Mouse (Mus musculus): ENCODE results near the gene Pard3b.

DNA sequence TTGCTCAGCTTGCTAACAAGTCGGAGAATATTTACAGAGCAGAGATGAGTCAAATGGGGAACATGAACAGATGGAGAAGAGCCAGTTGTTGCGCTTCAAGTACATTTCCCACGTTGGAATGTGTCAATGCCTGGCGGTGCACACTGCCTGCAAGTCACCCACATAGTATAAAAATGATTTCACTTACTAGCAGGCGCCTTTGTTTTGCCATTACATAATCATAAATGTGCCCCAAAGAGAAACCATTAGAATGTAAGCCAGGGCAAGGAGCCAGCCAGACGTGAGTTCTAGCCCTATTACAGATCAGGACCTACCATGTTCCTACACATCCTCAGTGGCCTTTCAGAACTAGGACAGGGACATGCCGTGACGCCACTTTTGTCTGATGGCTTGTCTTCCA, 1048.9 kb downstream of the Pard3b start:
- TF ChIP-seq EP300 (optimal IDR thresholded peaks at IDR 0.05) (no peak), CTCF (IDR thresholded peaks at IDR 0.05; ENCODE audit: low read depth) (no peak)
